Comparison of ENCODE assay signal across 30 mouse cellular contexts in genomic region chr16:33347134-33347533, GRCm38 (mm10). TPM values are rescaled to one million over a fixed set of nuclear protein-coding genes. Genes with fewer than 3 reads are reported as not detected.
DNase-seq lines count a peak whose midpoint lies in the region; ATAC-seq and TF ChIP-seq lines count a peak whose summit lies in the region.
"Had no signal": no experiment of that assay in that cellular context is flagged by ENCODE, and none has a peak within 500 bp of the region (broad histone marks: within the 10 kb centered on the region; RNA-seq: fewer than 3 reads in every experiment).

No protein-coding gene starts in this region.

- H3K27ac ChIP-seq in kidney, embryonic 16.5 days (ENCODE audit: low read length): no peak overlapping the region
- no peak overlapping the region for H3K27ac ChIP-seq in lung, embryonic 16.5 days (ENCODE audit: low read length)
- H3K27ac ChIP-seq in hindbrain, embryonic 13.5 days: no peak overlapping the region
- H3K27ac ChIP-seq: embryonic facial prominence, embryonic 15.5 days; hindbrain, embryonic 12.5 days; layer of hippocampus, adult 2 months; limb, embryonic 15.5 days; liver, embryonic 15.5 days; midbrain, embryonic 10.5 days; neural tube, embryonic 12.5 days had no signal

- 0 out of 2 replicates have a peak, but pooled peaks have one; percentile 31 for ATAC-seq in kidney, embryonic 16.5 days (ENCODE audit: low FRiP score, low TSS enrichment)
- peak; percentile 36; the same call in 1 of the 2 replicates for ATAC-seq in lung, embryonic 16.5 days (ENCODE audit: low read depth)
- 0 out of 2 replicates have a peak, but pooled peaks have one; percentile 37 for ATAC-seq in granulocyte monocyte progenitor cell, adult 5-6 weeks (replicated peaks; ENCODE audit: poor library complexity, severe bottlenecking)
- ATAC-seq in hindbrain, embryonic 13.5 days (ENCODE audit: low FRiP score): no peak
- ATAC-seq: forebrain, embryonic 14.5 days; midbrain, embryonic 16.5 days; Patski had no signal

- H3K4me2 ChIP-seq in kidney, embryonic 16.5 days (replicated peaks; ENCODE audit: low read depth, low read length): no peak overlapping the region
- no peak overlapping the region for H3K4me2 ChIP-seq in lung, embryonic 16.5 days (ENCODE audit: low read depth, low read length)
- no peak overlapping the region for H3K4me2 ChIP-seq in hindbrain, embryonic 13.5 days
- H3K4me2 ChIP-seq: embryonic facial prominence, embryonic 15.5 days; heart, embryonic 11.5 days; hindbrain, embryonic 12.5 days; limb, embryonic 15.5 days; liver, embryonic 15.5 days; neural tube, embryonic 12.5 days had no signal

- 0 out of 2 replicates have a peak, but pooled peaks cover 4% of the 10 kb centered on the region for H3K4me1 ChIP-seq in kidney, embryonic 16.5 days (ENCODE audit: insufficient read depth, low read length)
- H3K4me1 ChIP-seq in lung, embryonic 16.5 days (replicated peaks; ENCODE audit: control insufficient read depth, insufficient read depth, low read length): peaks cover 8% of the 10 kb centered on the region
- no peaks in the 10 kb centered on the region for H3K4me1 ChIP-seq in lung, adult 2 months (ENCODE audit: control insufficient read depth, insufficient read depth, low read length)
- H3K4me1 ChIP-seq in hindbrain, embryonic 13.5 days (replicated peaks): no peaks in the 10 kb centered on the region
- H3K4me1 ChIP-seq: hindbrain, embryonic 12.5 days; neural tube, embryonic 12.5 days had no signal

- no peak for TF ChIP-seq CTCF in lung, adult 2 months (IDR thresholded peaks at IDR 0.05; ENCODE audit: insufficient read depth, low read length)

- H3K36me3 ChIP-seq in kidney, embryonic 16.5 days (ENCODE audit: insufficient read depth, low read length): no peaks in the 10 kb centered on the region
- H3K36me3 ChIP-seq in lung, embryonic 16.5 days (ENCODE audit: control insufficient read depth, insufficient read depth, low read length): no peaks in the 10 kb centered on the region
- no peaks in the 10 kb centered on the region for H3K36me3 ChIP-seq in hindbrain, embryonic 13.5 days
- H3K36me3 ChIP-seq: embryonic facial prominence, embryonic 15.5 days; G1E; hindbrain, embryonic 12.5 days; limb, embryonic 15.5 days; liver, embryonic 15.5 days; midbrain, embryonic 10.5 days; neural tube, embryonic 12.5 days had no signal

- 44% methylated on average over 5 of the region's 5 CpGs for WGBS in kidney, embryonic 16.5 days
- WGBS in lung, embryonic 16.5 days: 37% methylated on average over 5 of the region's 5 CpGs
- WGBS in lung, adult 2 months: 59% methylated on average over 5 of the region's 5 CpGs
- WGBS in hindbrain, embryonic 13.5 days: 68% methylated on average over 5 of the region's 5 CpGs

- DNase-seq in kidney, adult 11 months: no peak
- no peak for DNase-seq in lung, adult 2 months
- DNase-seq in NIH3T3 (ENCODE audit: low read depth): peak; percentile 53
- no peak for DNase-seq in cerebellum, adult 9-10 months
- DNase-seq: adrenal gland, postnatal 14 days; cerebellum, adult 11-12 months; cerebellum, postnatal 10 days; gastrocnemius, postnatal 25 days; heart, postnatal 36 days; kidney, adult 8-10 months; kidney, postnatal 36 days; right cerebral cortex, adult 18-20 months; right cerebral cortex, postnatal 4 days; thymus, postnatal 14 days had no signal

- H3K27me3 ChIP-seq in kidney, embryonic 16.5 days (ENCODE audit: insufficient read depth, low read length): no peaks in the 10 kb centered on the region
- no peaks in the 10 kb centered on the region for H3K27me3 ChIP-seq in lung, embryonic 16.5 days (ENCODE audit: control insufficient read depth, insufficient read depth, low read depth, low read length)
- H3K27me3 ChIP-seq in hindbrain, embryonic 13.5 days: no peaks in the 10 kb centered on the region
- H3K27me3 ChIP-seq: embryonic facial prominence, embryonic 15.5 days; hindbrain, embryonic 12.5 days; limb, embryonic 15.5 days; liver, embryonic 15.5 days; neural tube, embryonic 12.5 days; Patski had no signal

- TF ChIP-seq POLR2A in lung, adult 2 months (IDR thresholded peaks at IDR 0.05; ENCODE audit: borderline replicate concordance, extremely low read depth, low read depth, low read length): no peak

- no peak overlapping the region for H3K4me3 ChIP-seq in kidney, embryonic 16.5 days (ENCODE audit: low read length)
- no peak overlapping the region for H3K4me3 ChIP-seq in lung, embryonic 16.5 days (ENCODE audit: low read length)
- H3K4me3 ChIP-seq in lung, adult 2 months (replicated peaks; ENCODE audit: extremely low read depth, low read depth, low read length): no peak overlapping the region
- H3K4me3 ChIP-seq in hindbrain, embryonic 13.5 days: no peak overlapping the region
- H3K4me3 ChIP-seq: embryonic facial prominence, embryonic 15.5 days; hindbrain, embryonic 12.5 days; layer of hippocampus, adult 2 months; limb, embryonic 15.5 days; liver, embryonic 15.5 days; midbrain, embryonic 10.5 days; neural tube, embryonic 12.5 days had no signal

- no peaks in the 10 kb centered on the region for H3K9me3 ChIP-seq in kidney, embryonic 16.5 days (ENCODE audit: low read length)
- no peaks in the 10 kb centered on the region for H3K9me3 ChIP-seq in lung, embryonic 16.5 days (ENCODE audit: control insufficient read depth, low read length)
- H3K9me3 ChIP-seq in hindbrain, embryonic 13.5 days: no peaks in the 10 kb centered on the region
- H3K9me3 ChIP-seq: embryonic facial prominence, embryonic 15.5 days; G1E; hindbrain, embryonic 12.5 days; limb, embryonic 15.5 days; liver, embryonic 15.5 days; midbrain, embryonic 10.5 days; neural tube, embryonic 12.5 days had no signal

- no peak overlapping the region for H3K9ac ChIP-seq in kidney, embryonic 16.5 days (replicated peaks; ENCODE audit: low read length)
- H3K9ac ChIP-seq in lung, embryonic 16.5 days (ENCODE audit: low read length): no peak overlapping the region
- no peak overlapping the region for H3K9ac ChIP-seq in hindbrain, embryonic 13.5 days
- H3K9ac ChIP-seq: embryonic facial prominence, embryonic 15.5 days; hindbrain, embryonic 12.5 days; limb, embryonic 15.5 days; liver, embryonic 15.5 days; neural tube, embryonic 12.5 days had no signal

RNA-seq across cellular contexts. Expression of gene Zfp148, which starts 33.5 kb away (rescaled TPM):
- 59.0 and 60.1 TPM in 2 replicates for polyA plus RNA-seq in kidney, embryonic 16.5 days (2015; fragmentation: Nextera tagmentation; extraction: Ambion mirVana)
- polyA plus RNA-seq in lung, embryonic 16.5 days (2015; fragmentation: Nextera tagmentation; extraction: Ambion mirVana): 52.5 and 57.2 TPM in 2 replicates
- polyA plus RNA-seq in lung, adult 2 months (2012; rRNA removed): 6.2 and 9.1 TPM in 2 replicates
- total RNA-seq in granulocyte monocyte progenitor cell, adult 5-6 weeks (2014; fragmentation: Nextera tagmentation): 36.2 and 43.3 TPM in 2 replicates
- total RNA-seq in granulocyte monocyte progenitor cell, adult 5-6 weeks (2017): 27.2 and 28.6 TPM in 2 replicates
- 50.6 and 52.3 TPM in 2 replicates for polyA plus RNA-seq in hindbrain, embryonic 13.5 days (2015; fragmentation: Nextera tagmentation; extraction: Ambion mirVana)
